Mouse (Mus musculus): Measurements from ENCODE around the gene Bphl. TPM values are rescaled to one million over a fixed set of nuclear protein-coding genes. Genes with fewer than 3 reads are reported as not detected.
A peak's percentile ranks its signal among the peaks of the same experiment; 100 is the strongest.

The Bphl gene
- polyA plus RNA-seq, 1 experiment = 27.7 TPM

DNA sequence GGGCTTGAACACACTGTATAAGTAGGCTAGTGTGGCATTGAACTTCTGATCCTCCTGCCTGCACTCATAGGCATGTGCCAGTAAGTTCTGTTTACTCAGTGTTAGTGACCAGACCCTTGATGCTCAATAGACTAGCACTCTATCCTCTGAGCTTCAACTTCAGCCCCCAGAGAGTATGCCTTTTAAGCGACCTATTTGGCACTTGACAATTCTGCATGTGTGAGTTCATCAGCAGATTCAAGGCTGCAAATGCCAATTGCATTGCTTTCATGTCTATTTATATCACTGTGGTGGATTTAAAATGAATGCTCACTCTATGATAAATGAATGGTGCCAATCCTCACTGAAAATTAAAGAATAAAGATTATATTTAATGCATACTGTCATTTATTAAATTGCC lies 68.0 kb downstream of the Bphl start:
- TF ChIP-seq MAX (IDR thresholded peaks at IDR 0.05; ENCODE audit: low read depth) (no peak), MYOD1 (IDR thresholded peaks at IDR 0.05; ENCODE audit: control insufficient read depth in 1 of 3, insufficient read length in 2 of 3, low read depth in 2 of 3) (no peak), POLR2AphosphoS2 (IDR thresholded peaks at IDR 0.05; ENCODE audit: insufficient read length, low read depth) (no peak), CEBPB (IDR thresholded peaks at IDR 0.05; ENCODE audit: insufficient read depth, poor library complexity, severe bottlenecking) (no peak), USF1 (IDR thresholded peaks at IDR 0.05; ENCODE audit: low read depth) (no peak), REST (IDR thresholded peaks at IDR 0.05; ENCODE audit: insufficient read depth, insufficient read length) (no peak), SRF (IDR thresholded peaks at IDR 0.05; ENCODE audit: control insufficient read depth, insufficient read length, low read depth) (no peak), TCF12 (IDR thresholded peaks at IDR 0.05; ENCODE audit: insufficient read depth, poor library complexity, severe bottlenecking) (no peak), POLR2A (IDR thresholded peaks at IDR 0.05; ENCODE audit: insufficient read length, low read depth) (no peak)

DNA sequence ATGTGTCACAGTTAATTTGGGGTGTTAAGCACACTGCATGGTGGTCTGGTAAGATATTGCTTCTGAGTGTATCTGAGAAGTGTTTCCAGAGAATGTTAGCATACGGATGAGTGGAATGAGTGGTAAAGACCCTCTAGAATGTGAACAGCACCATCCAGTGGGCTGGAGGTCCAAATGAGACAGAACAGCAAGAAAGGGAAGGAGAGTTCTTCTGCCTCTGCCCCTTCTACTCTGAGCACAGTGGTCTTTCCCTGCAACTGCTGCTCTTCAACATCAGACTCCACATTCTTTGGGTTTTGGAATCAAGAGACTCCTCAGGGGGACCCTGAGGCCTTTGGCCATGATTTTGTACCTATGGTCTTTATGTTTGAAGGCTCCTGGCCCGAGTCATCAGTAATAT lies 68.9 kb downstream of the Bphl start:
- Histone ChIP-seq H3K27me3 (ENCODE audit: control insufficient read depth, insufficient read depth, insufficient read length) (no peaks in the 10 kb centered on the region), H3K36me3 (ENCODE audit: control insufficient read depth, insufficient read depth) (no peaks in the 10 kb centered on the region), H3ac (ENCODE audit: control insufficient read depth, insufficient read length) (no peak overlapping the region), H3K4me2 (ENCODE audit: low read depth) (no peak overlapping the region), H3K79me2 (ENCODE audit: control insufficient read depth, insufficient read depth) (no peaks in the 10 kb centered on the region), H3K4me3 (no peak overlapping the region)
- TF ChIP-seq E2F4 (IDR thresholded peaks at IDR 0.05; ENCODE audit: insufficient read depth) = no peak
- no peak for TF ChIP-seq MAX (IDR thresholded peaks at IDR 0.05; ENCODE audit: low read depth)
- TF ChIP-seq CEBPB (IDR thresholded peaks at IDR 0.05; ENCODE audit: insufficient read depth, poor library complexity, severe bottlenecking) = no peak
- TF ChIP-seq MYOG (IDR thresholded peaks at IDR 0.05; ENCODE audit: control insufficient read depth in 1 of 3, insufficient read depth in 1 of 3, insufficient read length in 2 of 3, low read depth in 2 of 3) = no peak
- TF ChIP-seq SRF (IDR thresholded peaks at IDR 0.05; ENCODE audit: control insufficient read depth, insufficient read length, low read depth) = no peak
- no peak for TF ChIP-seq USF1 (IDR thresholded peaks at IDR 0.05; ENCODE audit: low read depth)
- TF ChIP-seq POLR2AphosphoS2 (IDR thresholded peaks at IDR 0.05; ENCODE audit: insufficient read length, low read depth) = no peak
- TF ChIP-seq REST (IDR thresholded peaks at IDR 0.05; ENCODE audit: insufficient read depth, insufficient read length) = no peak
- TF ChIP-seq POLR2A (IDR thresholded peaks at IDR 0.05; ENCODE audit: insufficient read length, low read depth) = no peak
- TF ChIP-seq TCF3 (IDR thresholded peaks at IDR 0.05; ENCODE audit: insufficient read length, low read depth) = no peak
- no peak for TF ChIP-seq TCF12 (IDR thresholded peaks at IDR 0.05; ENCODE audit: insufficient read depth, poor library complexity, severe bottlenecking)
- no peak for TF ChIP-seq MYOD1 (IDR thresholded peaks at IDR 0.05; ENCODE audit: control insufficient read depth in 1 of 3, insufficient read length in 2 of 3, low read depth in 2 of 3)

More for the DNA sequence above, 68.0 kb downstream of the Bphl start:
- no peaks in the 10 kb centered on the region for H3K27me3 ChIP-seq (ENCODE audit: control insufficient read depth, insufficient read depth, insufficient read length)
- H3ac ChIP-seq (ENCODE audit: control insufficient read depth, insufficient read length) = no peak overlapping the region
- H3K4me3 ChIP-seq = no peak overlapping the region
- no peaks in the 10 kb centered on the region for H3K79me2 ChIP-seq (ENCODE audit: control insufficient read depth, insufficient read depth)
- no peak overlapping the region for H3K4me2 ChIP-seq (ENCODE audit: low read depth)
- H3K36me3 ChIP-seq (ENCODE audit: control insufficient read depth, insufficient read depth) = no peaks in the 10 kb centered on the region

DNA sequence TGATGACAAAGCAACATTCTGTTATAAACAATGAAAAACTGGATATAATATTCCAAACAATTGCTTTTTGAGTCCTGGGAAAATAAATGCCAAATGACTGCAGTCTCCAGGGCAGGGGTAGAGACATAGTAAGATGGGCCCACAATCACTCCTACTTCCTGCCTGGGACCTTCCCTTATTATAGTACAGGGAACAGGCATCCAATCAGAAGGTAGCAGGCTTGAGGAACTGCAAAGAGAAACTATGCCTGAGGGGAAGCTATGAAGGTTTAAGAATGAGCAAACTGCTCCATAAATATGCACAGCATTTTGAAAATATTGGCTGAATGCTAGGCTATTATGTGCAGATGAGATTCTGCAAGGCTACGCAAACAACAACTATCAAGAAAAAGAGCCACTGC lies 69.6 kb downstream of the Bphl start:
- no peak overlapping the region for H3K4me2 ChIP-seq (ENCODE audit: low read depth)
- H3K4me3 ChIP-seq = no peak overlapping the region
- no peaks in the 10 kb centered on the region for H3K27me3 ChIP-seq (ENCODE audit: control insufficient read depth, insufficient read depth, insufficient read length)
- H3K79me2 ChIP-seq (ENCODE audit: control insufficient read depth, insufficient read depth) = no peaks in the 10 kb centered on the region
- no peaks in the 10 kb centered on the region for H3K36me3 ChIP-seq (ENCODE audit: control insufficient read depth, insufficient read depth)
- no peak overlapping the region for H3ac ChIP-seq (ENCODE audit: control insufficient read depth, insufficient read length)
- TF ChIP-seq TCF12 (IDR thresholded peaks at IDR 0.05; ENCODE audit: insufficient read depth, poor library complexity, severe bottlenecking) (no peak), TCF3 (IDR thresholded peaks at IDR 0.05; ENCODE audit: insufficient read length, low read depth) (no peak), E2F4 (IDR thresholded peaks at IDR 0.05; ENCODE audit: insufficient read depth) (no peak), POLR2A (IDR thresholded peaks at IDR 0.05; ENCODE audit: insufficient read length, low read depth) (no peak), MAX (IDR thresholded peaks at IDR 0.05; ENCODE audit: low read depth) (no peak), REST (IDR thresholded peaks at IDR 0.05; ENCODE audit: insufficient read depth, insufficient read length) (no peak), SRF (IDR thresholded peaks at IDR 0.05; ENCODE audit: control insufficient read depth, insufficient read length, low read depth) (no peak), USF1 (IDR thresholded peaks at IDR 0.05; ENCODE audit: low read depth) (no peak), POLR2AphosphoS2 (IDR thresholded peaks at IDR 0.05; ENCODE audit: insufficient read length, low read depth) (no peak), MYOD1 (IDR thresholded peaks at IDR 0.05; ENCODE audit: control insufficient read depth in 1 of 3, insufficient read length in 2 of 3, low read depth in 2 of 3) (no peak), CEBPB (IDR thresholded peaks at IDR 0.05; ENCODE audit: insufficient read depth, poor library complexity, severe bottlenecking) (no peak), MYOG (IDR thresholded peaks at IDR 0.05; ENCODE audit: control insufficient read depth in 1 of 3, insufficient read depth in 1 of 3, insufficient read length in 2 of 3, low read depth in 2 of 3) (no peak)

DNA sequence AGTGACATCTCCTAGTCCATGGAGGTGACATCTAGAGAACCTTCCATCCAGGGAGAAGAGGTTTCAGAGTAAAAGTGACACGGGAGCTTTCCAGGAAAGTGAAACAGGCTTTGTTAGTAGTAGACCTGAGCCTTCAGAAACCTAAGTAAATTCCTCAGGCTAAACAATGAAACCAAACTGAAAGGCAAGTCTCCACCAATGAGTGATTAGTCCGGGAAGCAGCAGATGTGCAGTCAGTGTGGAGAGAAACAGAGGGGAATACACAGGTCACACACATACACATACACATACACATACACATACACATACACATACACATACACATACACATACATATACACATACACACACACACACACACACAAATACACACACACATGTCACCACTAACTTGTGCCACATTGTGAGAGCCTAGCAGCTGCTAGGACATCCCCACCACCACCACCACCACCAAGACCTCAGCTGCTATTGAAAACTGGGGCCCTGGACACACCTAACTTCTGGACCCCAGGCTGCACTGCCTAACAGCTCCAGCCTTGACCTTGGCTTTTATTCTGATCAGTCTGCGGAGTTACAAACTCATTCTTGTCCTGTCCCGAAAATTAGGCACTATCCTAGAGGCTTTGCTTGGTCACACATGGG lies 71.8 kb downstream of the Bphl start:
- Histone ChIP-seq H3K79me2 (ENCODE audit: control insufficient read depth, insufficient read depth) (no peaks in the 10 kb centered on the region), H3K4me2 (ENCODE audit: low read depth) (no peak overlapping the region), H3K27me3 (ENCODE audit: control insufficient read depth, insufficient read depth, insufficient read length) (no peaks in the 10 kb centered on the region), H3K36me3 (ENCODE audit: control insufficient read depth, insufficient read depth) (no peaks in the 10 kb centered on the region), H3K4me3 (no peak overlapping the region), H3ac (ENCODE audit: control insufficient read depth, insufficient read length) (no peak overlapping the region)
- no peak for TF ChIP-seq TCF3 (IDR thresholded peaks at IDR 0.05; ENCODE audit: insufficient read length, low read depth)
- no peak for TF ChIP-seq CEBPB (IDR thresholded peaks at IDR 0.05; ENCODE audit: insufficient read depth, poor library complexity, severe bottlenecking)
- TF ChIP-seq POLR2A (IDR thresholded peaks at IDR 0.05; ENCODE audit: insufficient read length, low read depth) = no peak
- TF ChIP-seq SRF (IDR thresholded peaks at IDR 0.05; ENCODE audit: control insufficient read depth, insufficient read length, low read depth) = no peak
- TF ChIP-seq MYOG (IDR thresholded peaks at IDR 0.05; ENCODE audit: control insufficient read depth in 1 of 3, insufficient read depth in 1 of 3, insufficient read length in 2 of 3, low read depth in 2 of 3) = peak in 1 of 3 experiments; percentile 64
- TF ChIP-seq MYOD1 (IDR thresholded peaks at IDR 0.05; ENCODE audit: control insufficient read depth in 1 of 3, insufficient read length in 2 of 3, low read depth in 2 of 3) = peak in 1 of 3 experiments; percentile 13
- no peak for TF ChIP-seq TCF12 (IDR thresholded peaks at IDR 0.05; ENCODE audit: insufficient read depth, poor library complexity, severe bottlenecking)

Measured in myocyte (in vitro differentiated cells).